Mouse (Mus musculus) heart, adult 18-20 months (tissue): Measurements from ENCODE around the gene 9830107B12Rik. TPM values are rescaled to one million over a fixed set of nuclear protein-coding genes. Genes with fewer than 3 reads are reported as not detected.
A peak's percentile ranks its signal among the peaks of the same experiment; 100 is the strongest.
"Not testable (repeated sequence)": the region's sequence is repeated elsewhere in the genome, so short reads cannot be mapped to it uniquely, and the experiment has no call there.

Source experiments
- DNase-seq, 2 experiments: peaks; one replicate each; pipeline ENCODE4 v3.0.0; 2021 to 2022; ENCODE audit warnings: mixed read lengths in 1 of 2
- long read RNA-seq, 2 experiments: library from polyadenylated mRNA; stranded (forward); transcript quantifications; one replicate each; pipeline ENCODE4 v2.0.0; 2021
- total RNA-seq, 2 experiments: library from RNA; stranded (reverse); gene quantifications; 2 replicates each; pipeline ENCODE4 v1.2.3; 2021

The 9830107B12Rik gene
- total RNA-seq = not detected
- long read RNA-seq, experiment 1 = 0 reads
- long read RNA-seq, experiment 2 = 0 reads

- DNase-seq = no peak
Observed at GRCm38 (mm10) chr17:48146120-48146519, at the start of gene 9830107B12Rik. TSS of gene 9830107B12Rik (minus strand) at chr17:48146268.

GRCm38 (mm10) chr17:48192366-48192765 lies 46.3 kb upstream of the 9830107B12Rik start:
- DNase-seq = no peak

GRCm38 (mm10) chr17:48185252-48185651 lies 39.2 kb upstream of the 9830107B12Rik start:
- no peak for DNase-seq

DNA sequence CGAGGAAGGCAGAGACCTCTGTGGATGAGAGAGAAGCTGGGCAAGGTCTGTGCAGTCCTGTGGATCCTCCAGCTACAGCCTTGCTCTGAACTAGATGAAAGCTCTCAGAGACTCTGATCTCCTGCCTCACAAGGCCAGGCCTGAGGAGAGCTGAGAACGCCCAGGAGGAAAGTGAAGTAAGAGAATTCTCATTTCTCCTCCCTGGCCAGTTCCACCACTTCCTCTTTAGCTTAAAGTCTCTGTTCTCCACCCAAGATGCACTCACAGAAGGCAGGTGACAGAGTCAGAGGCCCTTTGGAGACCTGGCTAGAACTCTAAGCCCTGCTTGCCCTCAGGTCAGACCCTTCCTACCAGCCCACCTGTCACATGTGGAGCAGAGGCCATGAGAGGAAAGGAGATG lies 21.0 kb upstream of the 9830107B12Rik start, which contains the start of gene A530064D06Rik:
Gene A530064D06Rik (minus strand): TSS at position 173 of the 400 bp plus-strand sequence.
- DNase-seq = not testable (repeated sequence)

DNA sequence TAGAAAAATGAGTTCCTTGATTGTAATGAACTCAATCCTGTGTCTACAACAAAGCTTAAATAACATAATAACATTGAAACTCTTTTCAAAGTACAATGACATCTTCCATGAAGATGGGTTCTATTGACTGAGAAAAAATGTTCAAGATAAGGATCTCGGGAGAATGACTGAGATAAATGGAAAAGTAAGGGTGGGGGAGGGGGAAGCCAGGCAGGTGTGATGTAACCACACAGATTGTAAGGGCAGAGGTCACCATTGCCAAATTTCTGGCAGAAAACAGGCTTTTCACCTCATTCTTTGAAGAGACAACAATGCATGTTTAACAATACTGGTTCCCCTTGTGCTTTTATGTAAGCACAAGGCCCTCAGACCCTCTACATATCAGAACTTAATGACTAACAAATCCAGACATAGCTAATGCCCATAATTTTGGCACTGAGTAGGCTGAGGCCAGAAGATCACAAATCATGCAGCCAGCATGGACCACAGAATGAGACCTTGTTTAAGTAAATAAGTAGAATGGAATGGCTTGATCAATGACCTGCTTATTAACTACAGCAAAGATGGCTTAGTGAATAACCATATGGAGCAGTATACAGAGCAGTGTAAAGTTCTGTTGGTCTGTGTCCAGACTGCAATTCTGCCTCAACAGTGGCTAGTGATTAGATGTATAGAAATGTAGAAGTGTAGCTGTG lies 11.5 kb upstream of the 9830107B12Rik start:
- DNase-seq = no peak

DNA sequence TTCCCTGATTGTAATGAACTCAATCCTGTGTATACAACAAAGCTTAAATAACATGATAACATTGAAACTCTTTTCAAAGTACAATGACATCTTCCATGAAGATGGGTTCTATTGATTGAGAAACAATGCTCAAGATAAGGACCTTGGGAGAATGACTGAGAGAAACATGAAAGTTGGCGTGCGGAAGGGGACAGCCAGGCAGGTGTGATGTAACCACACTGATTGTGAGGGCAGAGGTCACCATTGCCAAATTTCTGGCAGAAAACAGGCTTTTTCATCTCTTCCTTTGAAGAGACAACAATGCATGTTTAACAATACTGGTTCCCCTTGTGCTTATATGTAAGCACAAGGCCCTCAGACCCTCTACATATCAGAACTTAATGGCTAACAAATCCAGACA lies 13.3 kb downstream of the 9830107B12Rik start:
- no peak for DNase-seq

DNA sequence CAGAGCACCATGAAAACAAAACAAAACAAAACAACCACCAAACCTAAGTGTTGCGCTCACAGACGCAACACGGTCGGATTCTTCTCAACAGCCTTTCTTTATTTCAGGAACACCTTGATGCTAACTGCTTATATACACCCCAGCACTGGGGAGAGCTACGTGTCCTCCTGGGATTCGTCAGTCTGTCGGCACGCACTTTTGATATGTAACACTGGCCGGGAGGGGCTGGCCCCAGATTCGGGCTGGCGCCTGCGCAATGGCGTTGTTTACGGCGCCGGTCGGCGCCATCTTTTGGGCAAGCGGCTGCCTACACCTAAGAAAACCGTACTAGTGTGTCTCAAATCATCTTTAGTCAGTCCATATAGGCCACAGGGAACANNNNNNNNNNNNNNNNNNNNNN lies 25.6 kb downstream of the 9830107B12Rik start:
- DNase-seq = no peak

- DNase-seq = peak; percentile 60 to 88
Observed at GRCm38 (mm10) chr17:48119656-48120055, 26.4 kb downstream of the 9830107B12Rik start.

GRCm38 (mm10) chr17:48118570-48118969 lies 27.5 kb downstream of the 9830107B12Rik start:
- DNase-seq = no peak

DNA sequence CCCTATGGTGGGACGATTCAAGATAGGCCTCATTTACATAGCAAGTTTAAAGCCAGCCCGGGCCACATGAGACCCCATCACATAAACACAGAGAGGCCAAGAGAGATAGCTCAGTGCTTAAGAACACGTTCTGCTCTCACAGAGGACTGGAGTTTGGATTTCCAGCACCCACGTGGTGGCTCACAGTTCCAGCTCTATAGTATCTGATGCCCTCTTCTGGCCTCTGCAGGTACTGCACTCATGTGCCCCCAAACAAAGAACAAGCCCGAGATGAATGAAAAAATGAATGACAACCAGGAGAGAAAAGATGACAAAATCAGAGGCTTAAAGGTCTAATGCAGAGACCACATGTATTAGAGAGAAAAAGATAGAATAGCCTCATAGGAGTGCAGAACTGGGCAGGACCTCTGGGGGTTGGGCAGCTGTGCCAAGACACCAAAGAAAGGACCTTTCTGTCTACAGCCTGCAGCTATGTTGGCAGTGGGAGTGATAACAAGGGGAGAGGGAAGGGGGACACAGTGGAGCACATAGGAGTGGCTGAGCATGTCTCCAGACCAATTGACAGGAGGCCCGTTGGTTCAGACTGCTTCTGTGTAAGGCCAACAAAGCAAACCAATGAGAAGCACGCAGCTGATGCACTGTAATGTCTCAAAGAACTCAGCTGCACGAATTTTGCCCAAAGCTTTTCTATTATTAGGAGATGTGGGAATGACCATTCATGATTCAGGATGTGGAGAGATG lies 35.4 kb downstream of the 9830107B12Rik start:
- peak in 1 of 2 experiments; percentile 57 for DNase-seq

GRCm38 (mm10) chr17:48108520-48108919 lies 37.5 kb downstream of the 9830107B12Rik start:
- no peak for DNase-seq

DNA sequence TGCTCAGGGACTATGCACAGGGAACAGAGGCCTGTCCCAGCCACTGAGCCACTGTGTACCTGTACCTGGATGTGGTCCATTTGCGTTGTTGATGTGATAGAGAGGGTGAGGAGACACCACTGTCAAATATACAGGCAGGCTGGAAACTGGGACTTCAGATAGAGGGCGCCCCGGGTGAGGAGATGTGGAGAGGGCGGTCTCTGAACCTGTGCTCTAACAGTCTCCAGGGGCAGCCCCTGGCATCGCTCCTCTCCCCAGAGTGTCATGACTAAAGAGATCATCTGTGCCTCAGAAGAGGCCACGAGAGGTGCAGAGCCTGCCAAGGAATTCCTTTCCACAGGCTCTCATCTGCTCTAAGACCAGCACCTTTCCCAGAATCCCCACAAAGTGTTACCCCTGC lies 38.2 kb downstream of the 9830107B12Rik start:
- DNase-seq = no peak

- DNase-seq = no peak
Observed at GRCm38 (mm10) chr17:48107333-48107732, 38.7 kb downstream of the 9830107B12Rik start.

- peak; percentile 82 to 88 for DNase-seq
Observed at GRCm38 (mm10) chr17:48100441-48101417, 45.3 kb downstream of the 9830107B12Rik start.

- DNase-seq = no peak
Observed at GRCm38 (mm10) chr17:48099312-48099711, 46.8 kb downstream of the 9830107B12Rik start.

- DNase-seq = no peak
Observed at GRCm38 (mm10) chr17:48098528-48098890, 47.6 kb downstream of the 9830107B12Rik start.

DNA sequence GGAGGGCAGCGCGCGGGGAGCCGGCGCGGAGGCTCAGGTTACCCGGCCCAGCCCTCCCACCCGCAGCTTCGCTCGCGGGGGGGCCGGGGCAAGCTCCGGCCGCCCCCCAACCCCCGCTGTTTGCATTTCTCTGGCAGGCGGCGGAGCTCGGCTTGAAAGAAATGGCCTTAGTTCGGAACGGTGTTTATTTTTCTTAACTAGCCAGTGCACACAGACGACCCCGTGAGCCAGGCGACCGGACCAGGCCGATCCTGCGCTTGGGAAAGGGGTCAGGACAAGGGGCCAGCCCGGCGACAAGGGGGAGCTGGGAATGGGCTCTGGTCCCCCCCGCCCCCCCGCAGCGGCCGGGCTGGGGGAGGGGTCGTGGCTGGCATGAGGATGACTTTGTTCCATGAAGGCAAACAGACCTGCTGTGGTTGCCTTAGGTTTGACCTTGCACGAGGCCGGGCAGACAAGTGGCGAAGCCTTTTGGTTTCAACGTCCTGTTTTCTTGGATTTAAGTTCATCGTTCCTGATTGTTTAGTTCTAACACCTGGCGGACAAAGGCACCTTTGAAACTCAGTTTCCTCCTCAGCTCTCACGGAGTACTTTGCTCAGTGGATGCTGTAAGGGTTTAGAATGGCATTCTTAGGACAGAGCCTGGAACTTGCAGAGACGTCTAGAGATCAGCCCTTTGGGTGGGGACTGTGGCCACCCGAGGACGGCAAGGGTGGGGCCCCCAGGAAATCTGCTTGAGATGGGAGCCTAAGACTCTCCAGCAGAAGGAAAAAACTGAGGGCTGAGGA lies 48.1 kb downstream of the 9830107B12Rik start:
- DNase-seq = no peak

GRCm38 (mm10) chr17:48097011-48097742 lies 48.9 kb downstream of the 9830107B12Rik start:
- DNase-seq = peak; percentile 37 to 57

- no peak for DNase-seq
Observed at GRCm38 (mm10) chr17:48096321-48096720, 49.7 kb downstream of the 9830107B12Rik start.

GRCm38 (mm10) chr17:48095718-48096121 lies 50.3 kb downstream of the 9830107B12Rik start:
- no peak for DNase-seq
